Mouse (Mus musculus): ENCODE measurements at regions not wholly inside any gene's neighbourhood (a gene's known extent, or its start where the extent isn't known, plus 50 kb on each side); places are given as distances from the start of the nearest gene placed in this dataset.

DNA sequence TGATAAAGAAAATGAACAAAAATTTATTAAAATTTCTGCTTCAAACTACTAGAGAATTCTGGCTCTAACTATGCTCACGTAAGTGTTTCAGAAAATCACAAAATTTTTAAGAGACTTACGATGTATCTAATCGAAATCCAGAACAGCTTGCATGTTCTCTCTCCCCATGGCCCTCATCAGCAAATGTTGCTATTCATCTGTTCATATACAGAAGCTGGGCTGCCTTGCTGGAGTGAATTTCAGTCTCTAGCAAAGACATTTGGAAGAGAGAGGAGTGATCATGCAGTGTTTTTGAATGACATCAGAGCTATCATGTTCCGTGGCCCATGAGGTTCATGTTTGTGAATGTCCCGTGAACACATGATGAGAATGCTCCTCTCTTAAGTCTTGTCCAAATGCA is 618.8 kb upstream of the Slc39a10 start:
- TF ChIP-seq CTCF (IDR thresholded peaks at IDR 0.05) = no peak
- no peak for TF ChIP-seq POLR2A (IDR thresholded peaks at IDR 0.05; ENCODE audit: insufficient read depth, low read depth, low read length)
- TF ChIP-seq EP300 (IDR thresholded peaks at IDR 0.05; ENCODE audit: insufficient read depth, low read depth, low read length) = no peak
